Mouse (Mus musculus): ENCODE results near the gene Hspb6. TPM values are rescaled to one million over a fixed set of nuclear protein-coding genes. Genes with fewer than 3 reads are reported as not detected.

Hspb6 gene
- polyA plus RNA-seq, 1 experiment from 2014 or later = 24.9 TPM

- H3K4me3 ChIP-seq (ENCODE audit: low read depth, low read length) = no peak overlapping the region
- no peak for TF ChIP-seq CTCF (IDR thresholded peaks at IDR 0.05; ENCODE audit: low read depth)
- peaks cover 63% of the 10 kb centered on the region for H3K36me3 ChIP-seq (ENCODE audit: insufficient read depth)
- no peaks in the 10 kb centered on the region for H3K9me3 ChIP-seq (ENCODE audit: low read depth, low read length)
- H3K27ac ChIP-seq (ENCODE audit: low read depth) = no peak overlapping the region
- DNase-seq = no peak
- WGBS = 78% methylated on average over 6 of the region's 6 CpGs
- H3K4me1 ChIP-seq (ENCODE audit: insufficient read depth) = peaks cover 7% of the 10 kb centered on the region
- H3K9ac ChIP-seq = no peak overlapping the region
- no peak overlapping the region for H3K4me2 ChIP-seq
- ATAC-seq (ENCODE audit: insufficient read depth) = no peak
- no peaks in the 10 kb centered on the region for H3K27me3 ChIP-seq (ENCODE audit: insufficient read depth, low read length)
Measured at GRCm38 (mm10) chr7:30524487-30524886, 27.5 kb upstream of the Hspb6 start.

- 21% methylated on average over 9 of the region's 10 CpGs for WGBS
- DNase-seq = peak; percentile 49
- Histone ChIP-seq H3K4me3 (ENCODE audit: low read depth, low read length) (no peak overlapping the region), H3K36me3 (ENCODE audit: insufficient read depth) (peaks cover 77% of the 10 kb centered on the region), H3K4me1 (ENCODE audit: insufficient read depth) (peaks cover 7% of the 10 kb centered on the region), H3K9me3 (ENCODE audit: low read depth, low read length) (no peaks in the 10 kb centered on the region), H3K9ac (peak overlapping the region; percentile 32), H3K27ac (ENCODE audit: low read depth) (peak overlapping the region; percentile 50; the same call in 1 of the 2 replicates), H3K4me2 (peak overlapping the region; percentile 43), H3K27me3 (ENCODE audit: insufficient read depth, low read length) (no peaks in the 10 kb centered on the region)
- ATAC-seq (ENCODE audit: insufficient read depth) = peak; percentile 66
- TF ChIP-seq CTCF (IDR thresholded peaks at IDR 0.05; ENCODE audit: low read depth) = no peak
Measured at GRCm38 (mm10) chr7:30525954-30526353, 26.0 kb upstream of the Hspb6 start.

DNA sequence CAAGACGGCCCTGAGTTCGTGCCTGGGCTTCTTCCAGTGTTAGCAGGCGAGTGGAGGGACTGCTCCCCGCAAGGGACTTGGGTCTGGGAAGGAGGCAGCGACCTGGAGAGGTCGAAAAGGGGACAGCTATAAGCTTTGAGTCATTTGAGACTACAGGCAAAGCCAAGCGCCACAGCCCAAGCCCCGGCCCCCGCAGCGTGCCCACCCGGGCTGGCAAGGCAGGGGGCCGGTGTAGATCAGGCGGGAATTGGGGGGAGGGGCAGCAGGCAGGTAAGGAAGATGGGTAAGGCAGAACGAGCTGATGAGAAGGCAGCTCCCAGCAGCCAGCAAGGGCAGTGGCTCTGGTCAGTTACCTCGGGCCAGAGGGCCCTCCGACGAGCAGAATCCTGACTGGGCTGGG lies 25.6 kb upstream of the Hspb6 start:
- H3K4me2 ChIP-seq = peak overlapping the region; percentile 43
- H3K4me1 ChIP-seq (ENCODE audit: insufficient read depth) = peaks cover 7% of the 10 kb centered on the region
- peaks cover 80% of the 10 kb centered on the region for H3K36me3 ChIP-seq (ENCODE audit: insufficient read depth)
- H3K27ac ChIP-seq (ENCODE audit: low read depth) = peak overlapping the region; percentile 38; the same call in 1 of the 2 replicates
- peak overlapping the region; percentile 32 for H3K9ac ChIP-seq
- no peak for DNase-seq
- H3K27me3 ChIP-seq (ENCODE audit: insufficient read depth, low read length) = no peaks in the 10 kb centered on the region
- H3K4me3 ChIP-seq (ENCODE audit: low read depth, low read length) = no peak overlapping the region
- no peak for TF ChIP-seq CTCF (IDR thresholded peaks at IDR 0.05; ENCODE audit: low read depth)
- H3K9me3 ChIP-seq (ENCODE audit: low read depth, low read length) = no peaks in the 10 kb centered on the region
- ATAC-seq (ENCODE audit: insufficient read depth) = no peak
- WGBS = 25% methylated on average over 17 of the region's 17 CpGs

DNA sequence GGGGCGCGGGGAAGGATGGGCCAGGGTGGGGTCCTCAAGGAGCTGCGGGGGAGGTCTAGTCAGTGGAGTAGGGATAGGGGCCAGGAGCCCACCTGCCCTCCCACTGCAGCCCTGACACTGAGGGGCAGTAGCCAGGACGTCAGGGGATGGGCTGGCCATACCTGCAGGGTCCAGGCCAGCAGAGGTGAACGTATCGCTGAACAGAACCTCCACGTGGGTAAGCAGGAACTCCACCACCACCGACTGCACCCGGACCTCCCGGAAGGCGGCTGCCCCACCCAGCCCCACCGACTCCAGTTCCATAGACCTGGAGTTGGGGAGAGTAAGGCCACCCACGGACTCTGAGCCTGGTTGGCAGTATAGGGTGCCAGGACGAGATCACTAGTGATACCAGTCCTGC lies 25.0 kb upstream of the Hspb6 start:
- H3K36me3 ChIP-seq (ENCODE audit: insufficient read depth) = peaks cover 85% of the 10 kb centered on the region
- H3K4me1 ChIP-seq (ENCODE audit: insufficient read depth) = peaks cover 7% of the 10 kb centered on the region
- H3K4me2 ChIP-seq = peak overlapping the region; percentile 43; the same call in 1 of the 2 replicates
- DNase-seq = no peak
- no peaks in the 10 kb centered on the region for H3K9me3 ChIP-seq (ENCODE audit: low read depth, low read length)
- no peak overlapping the region for H3K27ac ChIP-seq (ENCODE audit: low read depth)
- WGBS = 81% methylated on average over 14 of the region's 14 CpGs
- no peak for TF ChIP-seq CTCF (IDR thresholded peaks at IDR 0.05; ENCODE audit: low read depth)
- no peaks in the 10 kb centered on the region for H3K27me3 ChIP-seq (ENCODE audit: insufficient read depth, low read length)
- H3K4me3 ChIP-seq (ENCODE audit: low read depth, low read length) = no peak overlapping the region
- no peak for ATAC-seq (ENCODE audit: insufficient read depth)
- H3K9ac ChIP-seq = no peak overlapping the region

- 78% methylated on average over 9 of the region's 9 CpGs for WGBS
- H3K4me2 ChIP-seq = no peak overlapping the region
- peaks cover 59% of the 10 kb centered on the region for H3K36me3 ChIP-seq (ENCODE audit: insufficient read depth)
- ATAC-seq (ENCODE audit: insufficient read depth) (no peak), DNase-seq (no peak)
- no peak overlapping the region for H3K27ac ChIP-seq (ENCODE audit: low read depth)
- peaks cover 20% of the 10 kb centered on the region for H3K4me1 ChIP-seq (ENCODE audit: insufficient read depth)
- no peak for TF ChIP-seq CTCF (IDR thresholded peaks at IDR 0.05; ENCODE audit: low read depth)
- no peaks in the 10 kb centered on the region for H3K27me3 ChIP-seq (ENCODE audit: insufficient read depth, low read length)
- no peak overlapping the region for H3K9ac ChIP-seq
- no peak overlapping the region for H3K4me3 ChIP-seq (ENCODE audit: low read depth, low read length)
- H3K9me3 ChIP-seq (ENCODE audit: low read depth, low read length) = no peaks in the 10 kb centered on the region
Measured at GRCm38 (mm10) chr7:30531291-30531815, 20.6 kb upstream of the Hspb6 start.

- peak; percentile 63 for DNase-seq
- peak overlapping the region; percentile 13 for H3K9ac ChIP-seq
- peaks cover 15% of the 10 kb centered on the region; the same call in 1 of the 2 replicates for H3K4me1 ChIP-seq (ENCODE audit: insufficient read depth)
- peak overlapping the region; percentile 40; the same call in 1 of the 2 replicates for H3K4me2 ChIP-seq
- TF ChIP-seq CTCF (IDR thresholded peaks at IDR 0.05; ENCODE audit: low read depth) = no peak
- H3K4me3 ChIP-seq (ENCODE audit: low read depth, low read length) = no peak overlapping the region
- H3K27ac ChIP-seq (ENCODE audit: low read depth) = peak overlapping the region; percentile 22; the same call in 1 of the 2 replicates
- ATAC-seq (ENCODE audit: insufficient read depth) = peak; percentile 28; the same call in 1 of the 2 replicates
- H3K9me3 ChIP-seq (ENCODE audit: low read depth, low read length) = no peaks in the 10 kb centered on the region
- peaks cover 47% of the 10 kb centered on the region for H3K36me3 ChIP-seq (ENCODE audit: insufficient read depth)
- 15% methylated on average over 8 of the region's 8 CpGs for WGBS
- no peaks in the 10 kb centered on the region for H3K27me3 ChIP-seq (ENCODE audit: insufficient read depth, low read length)
Measured at GRCm38 (mm10) chr7:30532931-30533330, 19.0 kb upstream of the Hspb6 start.

GRCm38 (mm10) chr7:30533941-30534632 lies 17.9 kb upstream of the Hspb6 start:
- Histone ChIP-seq H3K9me3 (ENCODE audit: low read depth, low read length) (no peaks in the 10 kb centered on the region), H3K36me3 (ENCODE audit: insufficient read depth) (peaks cover 41% of the 10 kb centered on the region), H3K27me3 (ENCODE audit: insufficient read depth, low read length) (no peaks in the 10 kb centered on the region), H3K4me3 (ENCODE audit: low read depth, low read length) (peak overlapping the region; percentile 65), H3K27ac (ENCODE audit: low read depth) (peak overlapping the region; percentile 50), H3K9ac (peak overlapping the region; percentile 69), H3K4me2 (peak overlapping the region; percentile 92), H3K4me1 (ENCODE audit: insufficient read depth) (peaks cover 15% of the 10 kb centered on the region; the same call in 1 of the 2 replicates)
- TF ChIP-seq CTCF (IDR thresholded peaks at IDR 0.05; ENCODE audit: low read depth) = no peak
- WGBS = 10% methylated on average over 24 of the region's 26 CpGs
- peak; percentile 42 for DNase-seq
- ATAC-seq (ENCODE audit: insufficient read depth) = peak; percentile 50; the same call in 1 of the 2 replicates

All from lung, embryonic 14.5 days (tissue).